Mouse (Mus musculus): ENCODE measurements around the gene Ccnq.
"Not testable (repeated sequence)": the region's sequence is repeated elsewhere in the genome, so short reads cannot be mapped to it uniquely, and the experiment has no call there.

Gene Ccnq

DNA sequence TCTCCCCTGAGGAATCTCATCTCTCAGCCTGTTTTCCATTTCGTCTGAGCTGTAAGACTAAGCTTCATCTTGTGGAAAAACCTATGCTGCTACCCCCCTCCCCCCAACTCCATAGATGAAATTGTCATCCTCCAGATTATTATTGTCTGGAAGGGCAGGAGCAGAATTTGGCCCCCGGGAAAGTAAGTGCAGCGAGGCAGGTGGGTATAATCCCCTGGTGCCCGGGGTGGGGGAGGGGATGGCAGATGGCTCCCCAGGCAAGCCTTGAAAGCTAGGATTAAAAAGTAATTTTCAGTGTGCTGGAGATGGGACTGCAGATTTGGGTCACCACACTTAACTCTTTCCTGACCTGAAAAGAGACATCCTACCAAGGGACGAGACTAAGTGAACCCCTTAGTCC, 10.7 kb upstream of the Ccnq start:
- no peak for DNase-seq (ENCODE audit: low spot score in 2 of 2)

DNA sequence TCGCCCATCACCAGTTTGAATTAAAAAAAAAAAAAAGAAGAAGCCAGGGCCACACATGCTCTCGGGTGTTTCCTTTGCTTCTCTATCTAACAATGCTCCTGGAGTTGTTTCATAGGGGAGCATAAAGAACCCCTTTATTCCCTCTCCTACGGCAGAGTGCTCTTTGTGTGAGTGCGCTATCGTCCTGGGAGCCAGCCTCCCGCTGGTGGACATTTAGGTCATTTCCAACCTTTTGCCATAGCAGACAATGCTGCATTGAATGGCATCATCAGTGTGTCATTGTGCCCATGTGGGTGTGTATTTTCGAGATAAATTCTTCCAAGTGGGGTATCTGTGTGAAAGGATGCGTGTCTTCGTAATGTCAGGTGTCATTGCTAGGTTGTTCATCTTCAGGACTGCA, 9.6 kb upstream of the Ccnq start:
- DNase-seq (ENCODE audit: low spot score in 2 of 2): no peak

DNA sequence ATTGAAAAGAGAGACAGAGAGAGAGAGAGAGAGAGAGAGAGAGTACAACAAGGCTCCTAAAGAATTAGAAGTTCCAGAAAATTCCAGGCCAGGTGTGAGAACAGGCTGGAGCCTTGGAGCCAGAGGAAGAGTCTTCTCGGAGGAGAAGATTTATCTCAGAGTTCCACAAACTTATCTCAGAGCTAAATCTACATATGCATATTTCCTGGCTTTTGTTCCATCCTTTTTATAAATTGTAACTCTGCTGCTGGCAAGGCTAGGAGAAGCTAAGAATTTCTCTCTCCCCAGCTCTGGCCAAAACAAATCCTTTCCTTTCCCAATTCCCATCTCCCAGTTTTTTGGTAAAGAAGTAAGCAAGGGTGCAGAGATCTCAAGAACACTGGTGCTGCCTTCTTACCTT, 3.8 kb upstream of the Ccnq start:
- DNase-seq (ENCODE audit: low spot score in 2 of 2): no peak

DNA sequence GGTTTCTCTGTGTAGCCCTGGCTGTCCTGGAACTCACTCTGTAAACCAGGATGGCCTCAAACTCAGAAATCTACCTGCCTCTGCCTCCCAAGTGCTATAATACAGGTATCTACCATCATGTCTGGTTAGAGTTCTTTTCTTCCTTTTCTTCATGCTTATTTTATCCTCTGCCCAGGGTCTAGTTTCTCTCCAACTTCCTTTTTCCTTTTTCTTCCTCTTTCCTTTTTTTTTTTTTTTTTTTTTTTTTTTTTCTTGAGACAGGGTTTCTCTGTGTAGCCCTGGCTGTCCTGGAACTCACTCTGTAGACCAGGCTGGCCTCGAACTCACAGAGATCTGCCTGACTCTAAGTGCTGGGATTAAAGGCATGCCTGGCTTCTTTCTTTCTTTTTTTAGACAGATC, 2.6 kb upstream of the Ccnq start:
- DNase-seq (ENCODE audit: low spot score in 2 of 2): not testable (repeated sequence)

DNA sequence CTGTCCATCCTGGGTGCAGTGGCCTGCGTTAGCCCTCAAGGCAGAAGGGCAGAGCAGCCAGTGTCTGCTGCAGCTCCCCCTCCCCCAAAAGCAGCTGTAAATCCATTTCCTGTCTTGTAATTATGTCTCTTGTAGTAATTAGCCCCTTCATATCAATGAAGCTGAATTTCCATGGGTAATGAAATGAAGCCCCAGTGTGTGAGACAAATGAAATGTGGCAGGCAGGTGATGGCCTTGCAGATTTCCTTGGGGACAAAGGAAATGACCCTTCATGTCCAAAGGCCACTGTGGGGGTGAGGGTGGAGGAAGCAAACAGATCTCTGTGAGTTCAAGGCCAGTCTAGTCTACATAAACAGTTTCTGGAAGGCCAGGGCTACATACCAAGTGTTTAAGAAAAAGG, 1.7 kb upstream of the Ccnq start:
- DNase-seq (ENCODE audit: low spot score in 2 of 2): no peak

DNA sequence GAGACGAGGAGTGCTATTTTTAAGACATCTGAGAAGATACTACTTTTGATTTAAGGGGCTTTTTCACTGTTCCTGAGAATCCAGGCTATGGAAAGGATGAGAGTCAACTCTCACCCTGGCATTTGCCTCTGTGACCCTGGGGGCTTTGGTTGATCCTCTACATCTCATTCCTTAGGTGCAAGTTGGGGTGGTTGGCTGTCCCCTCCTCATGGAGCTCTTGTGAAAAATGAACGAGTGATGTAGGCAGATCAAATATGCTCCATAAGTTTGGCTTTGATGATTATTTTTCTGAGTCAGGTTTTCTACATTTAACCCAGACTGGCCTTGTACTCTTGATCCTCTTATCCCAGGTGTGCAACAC, 294 bp upstream of the Ccnq start:
- DNase-seq (ENCODE audit: low spot score in 2 of 2): no peak

DNA sequence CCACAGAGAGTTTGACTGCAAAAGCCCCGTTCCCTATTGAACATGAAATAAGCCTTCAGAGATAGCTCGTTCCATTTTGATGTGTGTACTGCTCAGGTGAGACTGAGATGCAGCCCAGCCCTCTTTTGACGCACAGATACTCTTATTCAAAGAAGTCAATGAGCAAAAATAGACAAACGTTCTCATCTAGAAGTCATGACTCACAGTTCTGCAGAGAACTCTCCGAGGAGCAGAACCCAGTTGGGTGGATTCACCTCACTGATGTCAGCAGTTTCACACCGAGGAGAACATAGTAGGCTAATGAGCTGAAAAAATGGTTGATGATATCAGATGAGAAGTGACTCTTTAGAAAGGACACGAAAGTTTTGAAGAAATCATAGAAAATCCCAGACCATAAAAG, 5.3 kb downstream of the Ccnq start:
- no peak for DNase-seq (ENCODE audit: low spot score in 2 of 2)

DNA sequence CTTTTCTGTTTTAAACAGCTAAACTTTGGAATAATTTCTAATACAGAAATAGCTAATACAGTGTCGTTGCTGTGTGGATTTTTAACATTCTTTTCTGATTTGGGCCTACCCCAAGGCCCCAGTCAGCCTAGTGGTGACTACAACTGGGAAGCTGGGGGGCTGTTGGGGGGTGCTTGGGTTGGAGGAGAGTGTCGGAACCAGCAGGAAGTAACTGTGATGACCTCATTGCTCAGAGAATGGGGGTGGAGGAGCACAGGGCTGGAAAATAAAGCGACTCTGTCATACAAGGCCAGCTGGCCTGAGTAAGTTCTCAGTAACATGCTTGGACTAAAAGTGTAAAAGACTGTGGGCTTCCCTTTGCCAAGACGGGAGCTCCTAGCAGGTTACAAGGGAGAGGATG, 6.1 kb downstream of the Ccnq start:
- no peak for DNase-seq (ENCODE audit: low spot score in 2 of 2)

DNA sequence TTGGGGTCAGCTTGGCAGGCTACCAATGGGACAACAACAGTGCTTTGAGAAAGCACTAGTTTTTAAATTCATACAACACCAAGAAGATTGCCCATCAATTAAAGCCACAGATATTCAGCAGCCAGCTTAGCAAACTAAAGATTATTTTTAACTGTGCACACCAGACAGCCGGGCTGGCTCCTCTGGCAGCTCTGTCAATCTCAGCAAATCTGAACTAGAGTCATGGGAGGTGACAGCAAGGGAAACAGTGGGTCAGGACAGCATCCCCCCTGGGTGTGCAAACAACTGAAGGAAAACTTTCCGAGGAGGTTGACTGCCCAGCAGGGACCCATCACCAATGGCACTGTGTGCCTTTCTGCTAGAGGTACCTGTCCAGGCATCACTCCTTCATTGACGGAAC, 9.1 kb downstream of the Ccnq start:
- no peak for DNase-seq (ENCODE audit: low spot score in 2 of 2)

DNA sequence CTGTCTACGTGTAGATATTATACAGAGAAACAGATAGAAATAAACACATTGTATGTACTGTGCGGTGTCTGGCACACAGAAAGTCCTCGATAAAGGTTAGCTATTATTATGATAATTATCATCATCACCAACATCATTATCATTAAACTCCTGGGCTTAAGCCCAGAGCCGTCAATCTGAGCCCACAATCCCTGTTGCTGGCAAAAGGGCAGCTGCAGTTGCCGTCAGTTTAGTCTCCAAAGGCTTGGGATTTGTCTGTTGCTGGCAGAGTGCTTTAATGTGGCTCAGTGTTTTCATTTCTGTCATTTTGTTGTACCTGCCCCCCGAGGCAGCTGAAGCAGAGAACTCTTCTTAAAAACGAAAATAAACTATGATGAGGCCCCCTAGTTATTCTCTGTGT, 9.6 kb downstream of the Ccnq start:
- no peak for DNase-seq (ENCODE audit: low spot score in 2 of 2)

DNA sequence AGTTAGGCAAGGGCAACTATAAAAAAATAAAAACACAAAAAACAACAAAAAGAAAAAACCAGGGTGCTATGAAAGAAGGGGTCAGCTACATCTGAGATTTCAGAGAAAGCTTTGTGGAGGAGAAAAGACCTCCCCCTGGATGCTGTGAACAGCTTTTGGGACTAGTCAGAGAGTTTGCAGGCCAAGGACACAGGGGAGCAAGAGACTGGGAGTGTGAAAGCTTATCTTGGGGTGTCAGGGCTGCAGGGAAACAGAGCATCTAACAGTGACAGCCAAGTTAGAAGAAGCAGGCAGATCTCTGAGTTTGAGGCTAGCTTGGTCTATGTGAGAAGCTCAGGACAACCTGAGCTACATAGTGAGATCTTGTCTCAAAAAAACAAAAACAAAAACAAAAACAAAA, 12.2 kb downstream of the Ccnq start:
- DNase-seq (ENCODE audit: low spot score in 2 of 2): no peak

DNA sequence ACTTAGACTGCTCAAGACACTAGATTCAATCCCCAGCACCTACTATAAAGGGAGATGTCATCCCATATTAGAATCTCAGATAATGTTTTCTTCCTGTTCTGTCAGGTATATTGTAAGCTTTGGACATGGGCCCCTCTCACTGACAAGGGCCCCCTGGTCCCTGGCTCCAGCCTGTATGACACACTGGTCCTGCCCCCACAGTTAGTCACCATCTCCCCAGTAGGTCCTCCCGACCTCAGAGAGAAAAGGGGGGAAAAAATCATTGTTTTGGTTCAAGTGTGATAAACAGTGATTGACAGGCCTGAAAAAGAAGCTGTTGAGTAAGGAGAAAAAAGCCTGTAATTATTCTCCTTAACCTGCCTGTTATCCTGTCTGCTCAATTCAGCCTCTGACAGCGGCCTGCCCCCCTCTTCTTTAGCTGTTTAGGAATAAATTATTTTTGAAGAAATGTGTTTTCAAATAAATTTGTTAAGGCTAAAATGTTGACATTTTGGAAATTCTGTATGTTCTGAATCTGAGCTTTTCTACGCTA, 14.6 kb downstream of the Ccnq start:
- DNase-seq (ENCODE audit: low spot score in 2 of 2): no peak

DNA sequence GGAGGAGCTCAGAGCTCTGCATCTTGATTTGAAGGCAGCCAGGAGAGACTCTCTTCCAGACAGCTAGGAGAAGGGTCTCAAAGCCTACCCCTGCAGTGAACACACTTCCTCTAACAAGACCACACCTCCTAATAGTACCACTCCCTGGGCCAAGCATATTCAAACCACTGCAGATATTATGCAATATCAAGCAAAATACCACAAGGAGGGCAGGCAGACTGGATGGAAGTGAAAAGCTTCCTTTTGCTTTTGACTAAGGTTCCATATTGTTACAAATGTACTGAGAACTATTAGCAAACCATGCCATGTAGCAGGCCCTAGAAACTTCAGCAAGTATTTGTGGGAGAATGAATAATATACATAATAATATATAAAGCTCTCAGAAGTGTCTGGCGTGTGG, 16.4 kb downstream of the Ccnq start:
- no peak for DNase-seq (ENCODE audit: low spot score in 2 of 2)

DNA sequence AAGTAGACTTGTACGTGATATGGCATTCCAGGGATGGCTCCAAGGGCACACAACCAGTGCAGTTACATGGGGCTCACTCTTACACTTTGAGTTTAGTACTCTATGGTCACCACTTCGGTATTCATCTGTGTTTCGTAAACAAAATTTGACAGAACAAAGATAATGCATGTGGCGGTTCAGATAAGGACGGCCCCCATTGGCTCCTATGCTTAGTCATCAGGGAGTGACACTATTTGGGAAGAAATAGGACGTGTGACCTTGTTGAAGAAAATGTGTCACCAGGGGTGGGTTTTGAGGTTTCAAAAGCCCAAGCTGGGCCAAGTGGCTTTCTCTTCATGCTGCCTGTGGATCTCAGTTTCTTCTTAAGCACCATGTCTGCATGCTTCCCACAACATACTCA, 18.9 kb downstream of the Ccnq start:
- DNase-seq (ENCODE audit: low spot score in 2 of 2): no peak

DNA sequence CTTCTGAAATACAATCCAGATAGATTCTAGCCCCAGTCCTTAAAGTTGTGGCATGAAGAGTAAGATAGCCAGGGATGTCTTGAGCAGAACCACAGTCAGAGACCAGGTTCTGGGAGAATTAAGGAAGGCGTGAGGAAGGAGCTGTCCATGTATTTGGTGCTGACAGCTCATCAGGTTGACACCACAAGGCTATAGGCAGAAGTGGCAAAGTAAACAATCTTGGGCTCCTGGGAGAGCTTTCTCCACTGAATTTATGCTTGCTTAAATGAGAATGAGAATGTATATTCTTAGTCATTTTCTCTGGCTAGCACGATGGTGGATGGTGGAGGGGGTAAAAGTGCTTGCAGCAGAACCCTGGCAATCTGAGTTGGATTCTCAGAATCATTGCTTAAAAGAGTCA, 20.6 kb downstream of the Ccnq start:
- DNase-seq (ENCODE audit: low spot score in 2 of 2): no peak

DNA sequence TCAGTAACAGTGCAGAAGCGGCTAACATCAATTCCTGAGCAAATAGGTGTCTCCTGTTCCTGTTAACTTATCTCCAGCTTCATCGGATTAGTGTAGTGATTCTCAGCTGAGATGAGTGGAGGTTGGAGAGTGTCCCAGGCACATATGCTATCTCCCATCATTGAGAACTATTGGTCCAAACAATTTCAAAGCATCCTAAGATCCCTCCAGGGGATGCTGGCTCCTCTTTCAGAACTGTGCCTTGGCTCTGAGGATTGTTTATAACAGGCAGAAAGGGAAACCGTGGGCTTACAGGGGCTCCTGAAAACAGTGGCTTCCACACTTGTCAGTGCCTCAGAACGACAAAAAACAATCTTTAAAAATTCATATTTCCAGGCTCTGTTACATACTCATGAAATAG, 23.5 kb downstream of the Ccnq start:
- no peak for DNase-seq (ENCODE audit: low spot score in 2 of 2)

DNA sequence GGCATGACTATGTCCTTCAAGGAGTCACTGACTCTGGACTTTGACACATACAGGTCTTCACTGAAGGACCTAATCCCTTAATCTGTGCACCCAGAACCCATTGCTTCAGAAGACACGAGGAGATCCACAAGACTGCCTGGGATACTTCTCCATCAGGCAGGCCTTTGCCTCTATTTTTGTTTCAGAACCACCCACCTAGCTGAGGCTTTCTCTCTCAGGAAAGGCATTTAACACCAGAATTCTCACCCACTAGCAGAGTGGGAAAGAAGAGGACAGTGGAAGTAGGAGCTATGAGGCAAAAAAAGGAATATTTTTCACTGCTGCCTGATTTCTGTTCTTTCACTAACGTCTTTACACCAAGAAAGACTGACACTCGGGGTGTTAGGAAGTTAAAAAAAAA, 25.2 kb downstream of the Ccnq start:
- DNase-seq (ENCODE audit: low spot score in 2 of 2): no peak

DNA sequence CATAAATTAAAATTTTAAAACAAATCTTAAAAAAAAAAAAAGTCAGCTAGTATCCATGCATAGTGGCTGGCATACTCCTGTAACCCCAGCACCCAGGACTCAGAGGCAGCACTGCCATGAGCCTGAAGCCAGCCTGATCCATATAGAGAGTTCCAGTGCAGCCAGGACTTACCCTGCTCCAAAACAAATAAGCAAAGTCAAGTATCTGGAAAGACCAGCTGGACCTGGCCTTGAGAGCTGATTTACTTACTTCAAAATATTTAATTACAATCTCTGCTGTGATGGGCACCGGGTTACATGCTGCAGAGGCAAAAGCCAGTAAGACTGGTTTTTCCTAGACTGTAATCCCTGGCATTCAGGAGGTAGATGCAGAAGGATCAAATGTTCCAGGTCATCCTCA, 26.7 kb downstream of the Ccnq start:
- no peak for DNase-seq (ENCODE audit: low spot score in 2 of 2)

DNA sequence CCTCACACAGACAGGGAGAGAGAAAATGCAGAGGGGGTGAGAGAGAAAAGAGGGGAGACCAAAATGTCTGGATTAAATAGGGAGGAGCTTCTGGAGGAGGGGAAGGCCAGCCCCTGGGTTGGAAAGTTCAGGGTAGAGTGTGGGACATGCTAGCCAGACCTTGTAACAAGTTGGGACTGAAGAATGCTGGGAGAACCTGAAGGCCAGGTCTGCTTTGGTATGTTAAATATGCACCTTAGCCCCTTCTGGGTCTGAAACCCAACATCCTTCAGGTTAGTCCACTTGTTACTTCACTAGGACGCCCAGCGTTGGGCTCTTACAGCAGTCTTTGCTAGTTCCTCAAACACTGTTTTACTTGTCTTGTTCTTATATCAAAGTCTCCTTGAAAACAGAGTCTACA, 30.1 kb downstream of the Ccnq start:
- DNase-seq (ENCODE audit: low spot score in 2 of 2): no peak

DNA sequence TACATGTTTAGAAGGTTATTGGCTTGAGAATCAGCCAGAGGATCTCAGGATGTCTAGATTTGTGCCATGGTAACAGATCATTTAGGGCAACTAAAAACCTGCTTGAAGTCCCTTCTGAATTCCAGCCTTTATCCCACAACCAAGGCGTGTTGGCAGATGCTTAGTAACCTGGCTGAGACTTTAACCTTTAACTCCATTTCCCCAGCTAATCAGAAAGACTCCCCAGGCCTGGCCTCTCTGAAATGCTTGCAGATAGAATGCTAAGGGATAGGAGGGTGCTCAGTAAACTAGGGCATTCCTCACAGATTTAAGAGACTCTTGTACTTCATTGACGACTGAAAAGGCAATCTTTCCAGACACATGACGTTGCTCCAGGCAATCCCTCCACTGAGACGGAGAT, 33.9 kb downstream of the Ccnq start:
- no peak for DNase-seq (ENCODE audit: low spot score in 2 of 2)

DNA sequence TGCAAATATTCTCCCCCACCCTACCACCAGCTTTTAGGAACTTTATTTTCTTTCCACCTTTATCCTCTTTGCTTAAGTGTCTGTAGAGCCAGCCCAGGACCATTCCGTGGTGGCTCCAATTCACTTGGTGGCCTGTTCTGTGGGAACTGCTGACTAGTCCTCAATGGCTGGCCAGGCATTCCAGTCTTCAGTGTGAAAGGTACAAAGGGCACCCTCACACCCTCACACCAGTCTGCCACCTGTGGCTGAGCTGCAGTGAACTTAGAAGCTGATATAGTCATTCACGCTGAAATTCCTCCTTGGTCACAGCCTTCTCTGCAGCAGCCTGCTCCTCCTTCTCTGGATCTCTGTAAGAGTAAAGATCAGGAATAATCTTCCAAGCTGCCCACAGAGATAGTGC, 42.9 kb downstream of the Ccnq start:
- no peak for DNase-seq (ENCODE audit: low spot score in 2 of 2)

DNA sequence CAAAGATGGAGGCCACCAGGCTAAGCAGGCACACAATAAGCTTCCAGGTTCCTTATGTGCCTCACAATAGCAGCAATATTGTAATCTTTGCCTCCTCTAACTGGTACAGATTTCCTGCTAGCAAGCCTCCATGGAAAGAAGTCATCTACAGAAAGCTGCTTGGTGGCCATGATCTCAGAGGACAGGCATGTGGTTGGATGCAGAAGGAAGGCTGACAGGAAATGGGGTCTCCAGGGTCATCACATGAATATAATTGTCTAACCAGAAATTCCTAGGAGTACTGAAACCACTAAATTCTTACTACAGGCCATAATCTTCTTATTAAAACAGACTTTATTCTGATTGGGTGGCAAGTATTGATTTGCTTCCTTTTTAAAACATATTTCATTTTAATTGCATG, 45.5 kb downstream of the Ccnq start:
- DNase-seq (ENCODE audit: low spot score in 2 of 2): no peak

DNA sequence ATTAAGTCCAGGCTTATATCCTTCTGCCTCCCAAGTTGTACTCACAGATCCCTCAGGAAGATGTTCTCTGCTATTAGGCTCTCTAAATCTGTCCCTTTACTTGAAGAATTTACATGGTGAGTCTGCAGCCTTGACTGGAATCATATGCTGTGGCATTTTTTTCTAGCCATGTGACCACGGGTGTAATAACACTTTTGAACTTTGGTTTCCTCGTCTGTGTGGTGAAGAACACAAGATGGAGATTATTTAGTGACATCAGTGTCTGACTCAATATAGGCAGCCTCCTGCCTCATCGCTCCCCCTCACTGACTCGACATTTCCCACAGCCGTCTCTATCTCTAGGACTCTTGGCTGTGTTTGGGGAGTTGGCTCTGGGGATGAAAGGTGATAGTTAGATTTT, 48.4 kb downstream of the Ccnq start:
- peak in 1 of 2 experiments; percentile 41 for DNase-seq (ENCODE audit: low spot score in 2 of 2)

DNA sequence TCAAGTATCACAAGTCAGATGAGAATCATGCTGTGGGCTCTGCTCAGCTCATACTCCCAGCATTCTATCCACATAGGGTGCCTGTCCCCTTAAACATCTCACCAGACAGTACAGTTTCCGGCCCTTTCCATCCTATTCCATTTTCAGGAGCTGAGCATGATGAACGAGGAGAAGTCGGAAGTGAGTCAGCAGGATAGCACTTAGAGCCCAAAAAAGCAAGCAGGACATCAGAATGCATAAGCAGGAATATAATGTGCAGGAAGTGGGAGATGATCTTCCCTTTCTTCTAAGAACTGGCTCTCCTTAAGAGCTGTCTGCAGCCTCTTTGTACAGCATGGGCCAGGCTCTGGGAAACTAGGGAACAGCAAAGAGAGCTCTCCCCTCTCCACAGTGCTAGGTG, 49.2 kb downstream of the Ccnq start:
- DNase-seq (ENCODE audit: low spot score in 2 of 2): peak in 1 of 2 experiments; percentile 43

Data from spleen, postnatal 4 days (tissue).